Mouse (Mus musculus): Measurements from ENCODE around the gene Olfr1188. TPM values are rescaled to one million over a fixed set of nuclear protein-coding genes. Genes with fewer than 3 reads are reported as not detected.
"Not testable (repeated sequence)": the region's sequence is repeated elsewhere in the genome, so short reads cannot be mapped to it uniquely, and the experiment has no call there.

The Olfr1188 gene
- polyA plus RNA-seq (2012; rRNA removed), result not detected in 2 replicates

DNA sequence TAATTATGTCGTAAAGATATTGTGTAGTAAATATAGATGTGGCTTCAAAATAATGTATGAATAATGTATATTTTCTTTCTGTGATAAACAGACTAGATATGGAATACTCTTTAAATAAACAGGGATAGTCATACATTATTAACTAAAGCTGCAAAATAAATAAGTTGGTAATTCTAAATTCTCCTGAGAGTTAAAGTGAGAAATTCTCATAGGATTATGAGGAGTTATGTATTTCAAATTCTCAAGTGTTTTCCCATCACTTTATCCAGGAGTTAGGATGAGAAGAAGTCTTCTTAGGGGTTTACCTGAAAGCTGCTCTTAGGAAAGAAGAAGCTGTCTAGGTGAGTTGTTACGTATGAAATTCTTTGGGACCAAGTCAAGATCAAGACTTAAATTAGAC lies at the start of gene Olfr1188:
TSS of gene Olfr1188 (plus strand) at position 301 of the 400 bp plus-strand sequence.
- DNase-seq (ENCODE audit: extremely low spot score in 1 of 2, low spot score in 1 of 2), result no peak

DNA sequence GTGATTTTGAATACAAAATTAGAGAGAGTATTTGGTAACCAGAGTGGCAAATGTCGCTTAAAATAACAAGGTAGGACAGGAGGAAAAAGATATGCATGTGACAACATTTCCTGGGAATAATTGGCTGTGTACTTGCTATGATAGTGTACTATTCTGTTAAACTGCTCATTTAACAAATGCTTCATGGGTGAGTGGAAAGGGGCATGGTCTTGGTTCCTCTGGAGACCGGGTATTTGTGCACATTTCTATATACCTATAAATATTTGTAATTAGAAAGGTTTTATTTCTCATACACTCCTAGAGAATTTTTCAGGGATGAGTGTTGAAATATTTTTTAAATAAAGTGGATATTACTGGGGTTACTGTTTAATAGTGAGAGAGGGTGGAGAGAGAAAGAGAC lies 38.5 kb upstream of the Olfr1188 start, which contains the start of gene Olfr1186:
TSS of gene Olfr1186 (plus strand) at position 301 of the 400 bp plus-strand sequence.
- DNase-seq (ENCODE audit: extremely low spot score in 1 of 2, low spot score in 1 of 2), result no peak

DNA sequence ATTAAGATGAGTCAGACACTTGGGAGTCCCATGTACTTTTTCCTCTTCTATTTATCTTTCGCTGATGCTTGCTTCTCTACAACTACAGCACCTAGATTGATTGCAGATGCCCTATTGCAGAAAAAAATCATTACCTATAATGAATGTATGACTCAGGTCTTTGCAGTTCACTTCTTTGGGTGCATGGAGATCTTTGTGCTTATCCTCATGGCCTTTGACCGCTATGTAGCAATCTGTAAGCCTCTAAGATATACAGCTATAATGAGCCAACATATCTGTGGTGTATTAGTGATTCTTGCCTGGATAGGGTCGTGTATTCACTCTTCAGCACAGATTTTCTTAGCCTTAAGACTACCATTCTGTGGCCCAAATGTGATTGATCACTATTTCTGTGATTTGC lies 31.0 kb upstream of the Olfr1188 start:
- DNase-seq (ENCODE audit: extremely low spot score in 1 of 2, low spot score in 1 of 2), result no peak

DNA sequence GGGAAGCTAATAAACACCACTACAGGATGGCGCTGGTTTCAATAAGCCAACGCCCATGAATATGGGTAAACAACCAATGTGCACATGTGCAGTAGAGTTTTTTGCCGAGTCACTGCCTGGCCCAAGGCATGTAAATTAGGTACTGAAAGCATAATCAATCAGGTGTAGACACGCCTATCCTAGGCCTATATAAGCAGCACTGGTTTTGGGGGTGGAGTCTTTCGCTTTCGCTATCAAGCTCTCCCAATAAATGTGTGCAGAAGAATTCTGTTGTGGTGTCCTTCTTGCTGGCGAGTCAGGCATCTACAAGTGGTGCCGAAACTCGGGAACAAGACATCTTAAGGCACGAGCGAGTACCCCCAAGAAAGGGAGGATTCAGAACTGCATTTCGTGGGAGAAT lies 16.0 kb downstream of the Olfr1188 start:
- DNase-seq (ENCODE audit: extremely low spot score in 1 of 2, low spot score in 1 of 2), result not testable (repeated sequence)

DNA sequence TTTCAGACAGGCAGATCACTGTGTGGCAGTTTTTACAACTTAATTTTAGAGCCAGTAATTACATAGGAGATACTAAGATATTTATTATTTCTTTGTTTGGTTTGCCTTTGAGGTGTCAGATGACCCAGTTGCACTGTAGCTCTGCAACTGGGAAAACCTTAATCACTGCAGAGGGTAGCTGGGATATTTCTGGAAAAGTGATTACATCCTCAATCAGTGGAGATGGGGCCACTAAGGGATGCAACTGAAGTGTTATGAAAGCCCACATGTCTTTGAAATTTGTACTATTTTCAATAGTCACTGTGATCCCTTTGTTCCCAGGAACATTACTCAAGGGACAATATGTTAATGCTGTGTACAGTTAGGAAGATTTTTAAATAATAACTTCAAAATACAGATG lies 29.4 kb downstream of the Olfr1188 start, which contains the start of gene Olfr1189:
TSS of gene Olfr1189 (plus strand) at position 301 of the 400 bp plus-strand sequence.
- no peak for DNase-seq (ENCODE audit: extremely low spot score in 1 of 2, low spot score in 1 of 2)

Other genes starting within 250 kb of the Olfr1188 start
- not detected in 2 replicates for gene Olfr1174-ps, start 241.8 kb upstream of the Olfr1188 start, polyA plus RNA-seq (2012; rRNA removed)
- not detected in 2 replicates for gene Olfr1175-ps, start 229.7 kb upstream of the Olfr1188 start, polyA plus RNA-seq (2012; rRNA removed)
- gene Olfr1176, start 220.2 kb upstream of the Olfr1188 start, polyA plus RNA-seq (2012; rRNA removed), result 0.02 TPM in 1 of 2 replicates, not detected in the other
- not detected in 2 replicates for gene Olfr1177-ps, start 210.4 kb upstream of the Olfr1188 start, polyA plus RNA-seq (2012; rRNA removed)
- gene Olfr1178, start 169.9 kb upstream of the Olfr1188 start, polyA plus RNA-seq (2012; rRNA removed), result not detected in 2 replicates
- gene Olfr1179, start 150.5 kb upstream of the Olfr1188 start, polyA plus RNA-seq (2012; rRNA removed), result not detected in 2 replicates
- not detected in 2 replicates for gene Olfr1180, start 137.8 kb upstream of the Olfr1188 start, polyA plus RNA-seq (2012; rRNA removed)
- not detected in 2 replicates for gene Olfr1181, start 130.8 kb upstream of the Olfr1188 start, polyA plus RNA-seq (2012; rRNA removed)
- not detected in 2 replicates for gene Gm13757, start 107.8 kb upstream of the Olfr1188 start, polyA plus RNA-seq (2012; rRNA removed)
- not detected in 2 replicates for gene Olfr1183, start 102.1 kb upstream of the Olfr1188 start, polyA plus RNA-seq (2012; rRNA removed)
- gene Olfr1184, start 73.3 kb upstream of the Olfr1188 start, polyA plus RNA-seq (2012; rRNA removed), result not detected in 2 replicates
- gene Olfr1185-ps1, start 63.6 kb upstream of the Olfr1188 start, polyA plus RNA-seq (2012; rRNA removed), result not detected in 2 replicates
- not detected in 2 replicates for gene Olfr1186, start 38.4 kb upstream of the Olfr1188 start, polyA plus RNA-seq (2012; rRNA removed)
- not detected in 2 replicates for gene Olfr1189, start 29.5 kb downstream of the Olfr1188 start, polyA plus RNA-seq (2012; rRNA removed)
- gene Olfr1191-ps1, start 83.6 kb downstream of the Olfr1188 start, polyA plus RNA-seq (2012; rRNA removed), result not detected in 2 replicates
- not detected in 2 replicates for gene Olfr1192-ps1, start 91.6 kb downstream of the Olfr1188 start, polyA plus RNA-seq (2012; rRNA removed)
- not detected in 2 replicates for gene Olfr1193, start 118.7 kb downstream of the Olfr1188 start, polyA plus RNA-seq (2012; rRNA removed)
- gene Olfr1195, start 132.3 kb downstream of the Olfr1188 start, polyA plus RNA-seq (2012; rRNA removed), result not detected in 2 replicates
- not detected in 2 replicates for gene Olfr1196, start 147.7 kb downstream of the Olfr1188 start, polyA plus RNA-seq (2012; rRNA removed)
- gene Olfr1197, start 175.4 kb downstream of the Olfr1188 start, polyA plus RNA-seq (2012; rRNA removed), result not detected in 2 replicates
- not detected in 2 replicates for gene Olfr1198, start 194.4 kb downstream of the Olfr1188 start, polyA plus RNA-seq (2012; rRNA removed)
- not detected in 2 replicates for gene Olfr1199, start 203.5 kb downstream of the Olfr1188 start, polyA plus RNA-seq (2012; rRNA removed)
- not detected in 2 replicates for gene Olfr1200, start 213.6 kb downstream of the Olfr1188 start, polyA plus RNA-seq (2012; rRNA removed)
- not detected in 2 replicates for gene Olfr1201, start 236.1 kb downstream of the Olfr1188 start, polyA plus RNA-seq (2012; rRNA removed)